Mouse (Mus musculus): ENCODE measurements around the gene Olfr1223. TPM values are rescaled to one million over a fixed set of nuclear protein-coding genes. Genes with fewer than 3 reads are reported as not detected.

Gene Olfr1223
- polyA plus RNA-seq, 1 experiment from 2014 or later, result not detected

DNA sequence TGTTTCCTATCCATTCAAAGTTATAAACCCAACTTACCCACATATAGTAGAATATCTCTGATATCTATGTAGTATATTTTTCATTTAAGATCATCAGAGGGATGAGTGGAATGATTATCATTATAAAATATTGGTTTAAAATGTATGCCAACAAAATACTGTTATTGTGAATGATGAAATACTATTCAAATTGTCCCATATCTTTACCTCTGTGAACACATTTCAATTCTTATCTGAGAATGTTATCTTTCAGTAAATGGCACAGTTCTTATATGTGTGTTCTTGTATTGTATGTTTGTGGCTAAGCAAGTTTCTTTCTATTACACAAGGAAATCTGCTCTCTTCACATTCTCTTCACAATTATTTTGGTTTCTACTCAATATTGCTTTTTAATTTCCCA lies 45.7 kb downstream of the Olfr1223 start:
- no peak overlapping the region for H3K4me3 ChIP-seq (ENCODE audit: low read depth, low read length)
- no peaks in the 10 kb centered on the region for H3K36me3 ChIP-seq (ENCODE audit: control insufficient read depth, insufficient read depth, low read length)
- no peak overlapping the region for H3K27ac ChIP-seq (ENCODE audit: low read depth)
- no peak for DNase-seq (ENCODE audit: low spot score)
- no peak overlapping the region for H3K4me2 ChIP-seq (ENCODE audit: low read length)
- H3K27me3 ChIP-seq (replicated peaks; ENCODE audit: control insufficient read depth, insufficient read depth, low read length), result no peaks in the 10 kb centered on the region
- H3K9me3 ChIP-seq (ENCODE audit: control insufficient read depth, low read length), result no peaks in the 10 kb centered on the region
- H3K9ac ChIP-seq (ENCODE audit: low read length), result no peak overlapping the region
- no peaks in the 10 kb centered on the region for H3K4me1 ChIP-seq (replicated peaks; ENCODE audit: control insufficient read depth, insufficient read depth, low read length)
- no peak for ATAC-seq (replicated peaks; ENCODE audit: low FRiP score, low TSS enrichment, low read depth)

DNA sequence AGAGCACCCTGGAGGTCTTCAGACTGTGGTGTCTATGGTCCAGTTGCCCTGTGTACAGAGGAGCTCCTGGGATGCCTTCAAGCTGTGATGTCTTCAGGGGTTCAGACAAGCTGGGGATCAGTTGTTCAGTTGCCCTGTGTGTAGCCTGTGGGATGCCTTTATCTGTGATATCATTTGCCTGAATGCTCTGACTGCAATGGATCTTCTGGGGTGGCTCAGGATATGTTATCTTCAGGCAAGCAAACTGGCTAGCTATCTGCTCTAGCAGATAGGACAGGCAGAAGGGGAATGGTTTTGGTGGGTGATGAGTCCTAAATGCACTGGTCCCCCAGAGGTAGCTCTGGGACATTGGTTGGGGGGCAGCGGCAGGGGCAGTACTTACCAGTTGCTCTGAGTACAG lies 57.5 kb downstream of the Olfr1223 start:
- Histone ChIP-seq H3K4me1 (replicated peaks; ENCODE audit: control insufficient read depth, insufficient read depth, low read length) (no peaks in the 10 kb centered on the region), H3K9me3 (ENCODE audit: control insufficient read depth, low read length) (no peaks in the 10 kb centered on the region), H3K27ac (ENCODE audit: low read depth) (no peak overlapping the region), H3K27me3 (replicated peaks; ENCODE audit: control insufficient read depth, insufficient read depth, low read length) (no peaks in the 10 kb centered on the region), H3K4me2 (ENCODE audit: low read length) (no peak overlapping the region), H3K9ac (ENCODE audit: low read length) (no peak overlapping the region), H3K36me3 (ENCODE audit: control insufficient read depth, insufficient read depth, low read length) (no peaks in the 10 kb centered on the region), H3K4me3 (ENCODE audit: low read depth, low read length) (no peak overlapping the region)
- ATAC-seq (replicated peaks; ENCODE audit: low FRiP score, low TSS enrichment, low read depth) (no peak), DNase-seq (ENCODE audit: low spot score) (no peak)
- 95% methylated on average over 1 of the region's 1 CpGs for WGBS

Other genes with a start within 250 kb of the Olfr1223 start
- not detected in 2 replicates for gene Olfr1208, start 249.2 kb downstream of the Olfr1223 start, polyA plus RNA-seq (2014; fragmentation: Nextera tagmentation; extraction: Ambion mirVana)
- gene Olfr1209, start 236.4 kb downstream of the Olfr1223 start, polyA plus RNA-seq (2014; fragmentation: Nextera tagmentation; extraction: Ambion mirVana), result not detected in 2 replicates
- gene Olfr1211, start 213.4 kb downstream of the Olfr1223 start, polyA plus RNA-seq (2014; fragmentation: Nextera tagmentation; extraction: Ambion mirVana), result not detected in 2 replicates
- not detected in 2 replicates for gene Olfr1212, start 197.6 kb downstream of the Olfr1223 start, polyA plus RNA-seq (2014; fragmentation: Nextera tagmentation; extraction: Ambion mirVana)
- not detected in 2 replicates for gene Gm13762, start 171.3 kb downstream of the Olfr1223 start, polyA plus RNA-seq (2014; fragmentation: Nextera tagmentation; extraction: Ambion mirVana)
- not detected in 2 replicates for gene Olfr1214, start 158.9 kb downstream of the Olfr1223 start, polyA plus RNA-seq (2014; fragmentation: Nextera tagmentation; extraction: Ambion mirVana)
- gene Olfr1215, start 144.6 kb downstream of the Olfr1223 start, polyA plus RNA-seq (2014; fragmentation: Nextera tagmentation; extraction: Ambion mirVana), result not detected in 2 replicates
- not detected in 2 replicates for gene Olfr1216, start 133.2 kb downstream of the Olfr1223 start, polyA plus RNA-seq (2014; fragmentation: Nextera tagmentation; extraction: Ambion mirVana)
- not detected in 2 replicates for gene Olfr1217, start 119.5 kb downstream of the Olfr1223 start, polyA plus RNA-seq (2014; fragmentation: Nextera tagmentation; extraction: Ambion mirVana)
- gene Olfr1218, start 90.4 kb downstream of the Olfr1223 start, polyA plus RNA-seq (2014; fragmentation: Nextera tagmentation; extraction: Ambion mirVana), result not detected in 2 replicates
- gene Olfr1219, start 68.0 kb downstream of the Olfr1223 start, polyA plus RNA-seq (2014; fragmentation: Nextera tagmentation; extraction: Ambion mirVana), result not detected in 2 replicates
- gene Olfr1220, start 44.7 kb downstream of the Olfr1223 start, polyA plus RNA-seq (2014; fragmentation: Nextera tagmentation; extraction: Ambion mirVana), result not detected in 2 replicates
- gene Olfr1221, start 34.3 kb downstream of the Olfr1223 start, polyA plus RNA-seq (2014; fragmentation: Nextera tagmentation; extraction: Ambion mirVana), result not detected in 2 replicates
- not detected in 2 replicates for gene Olfr1222, start 18.5 kb downstream of the Olfr1223 start, polyA plus RNA-seq (2014; fragmentation: Nextera tagmentation; extraction: Ambion mirVana)
- not detected in 2 replicates for gene Olfr1224-ps1, start 12.5 kb upstream of the Olfr1223 start, polyA plus RNA-seq (2014; fragmentation: Nextera tagmentation; extraction: Ambion mirVana)
- gene Olfr1225, start 23.1 kb upstream of the Olfr1223 start, polyA plus RNA-seq (2014; fragmentation: Nextera tagmentation; extraction: Ambion mirVana), result not detected in 2 replicates
- gene Olfr1226, start 48.5 kb upstream of the Olfr1223 start, polyA plus RNA-seq (2014; fragmentation: Nextera tagmentation; extraction: Ambion mirVana), result not detected in 2 replicates
- gene Olfr1228, start 102.5 kb upstream of the Olfr1223 start, polyA plus RNA-seq (2014; fragmentation: Nextera tagmentation; extraction: Ambion mirVana), result not detected in 2 replicates
- gene Olfr1229, start 136.5 kb upstream of the Olfr1223 start, polyA plus RNA-seq (2014; fragmentation: Nextera tagmentation; extraction: Ambion mirVana), result not detected in 2 replicates
- gene Olfr1230, start 145.7 kb upstream of the Olfr1223 start, polyA plus RNA-seq (2014; fragmentation: Nextera tagmentation; extraction: Ambion mirVana), result not detected in 2 replicates
- not detected in 2 replicates for gene Olfr1231, start 155.5 kb upstream of the Olfr1223 start, polyA plus RNA-seq (2014; fragmentation: Nextera tagmentation; extraction: Ambion mirVana)
- not detected in 2 replicates for gene Olfr1232, start 178.1 kb upstream of the Olfr1223 start, polyA plus RNA-seq (2014; fragmentation: Nextera tagmentation; extraction: Ambion mirVana)
- not detected in 2 replicates for gene Olfr1233, start 190.8 kb upstream of the Olfr1223 start, polyA plus RNA-seq (2014; fragmentation: Nextera tagmentation; extraction: Ambion mirVana)
- not detected in 2 replicates for gene Olfr1234, start 213.3 kb upstream of the Olfr1223 start, polyA plus RNA-seq (2014; fragmentation: Nextera tagmentation; extraction: Ambion mirVana)